Mouse (Mus musculus): ENCODE measurements around the gene Dctn5.

- no peak for TF ChIP-seq CTCF (IDR thresholded peaks at IDR 0.05; ENCODE audit: low read depth)
- no peak for TF ChIP-seq EP300 (IDR thresholded peaks at IDR 0.05; ENCODE audit: low read depth)
Measured at GRCm38 (mm10) chr7:122152473-122152872, 19.6 kb downstream of the Dctn5 start.
